Mouse (Mus musculus) common myeloid progenitor, adult 5-6 weeks (primary cell): Measurements from ENCODE around the gene Gm3952. TPM values are rescaled to one million over a fixed set of nuclear protein-coding genes. Genes with fewer than 3 reads are reported as not detected.
A peak's percentile ranks its signal among the peaks of the same experiment; 100 is the strongest.

Experiments used
- ATAC-seq: replicated peaks from 2 replicates; pipeline ENCODE4 v1.8.0; 2016; ENCODE audit warnings: low read depth, mild to moderate bottlenecking, moderate TSS enrichment, inconsistent platforms; ENCODE audit not compliant: poor library complexity, severe bottlenecking
- total RNA-seq: library from RNA; stranded (forward); fragments of 200-1000, 187-1606 nt; gene quantifications from 2 replicates; pipeline ENCODE4 v1.2.3, GENCODE M21; 2017

Gm3952 gene
- not detected in 2 replicates for total RNA-seq

- no peak for ATAC-seq
These were observed at the start of gene Gm3952 for GRCm38 (mm10) chr8:128798594-128798993. Gm3952 (minus strand) TSS chr8:128798694.

GRCm38 (mm10) chr8:128843749-128844148 lies 45.3 kb upstream of the Gm3952 start:
- ATAC-seq, result no peak

GRCm38 (mm10) chr8:128812521-128812920 lies 14.0 kb upstream of the Gm3952 start:
- no peak for ATAC-seq

DNA sequence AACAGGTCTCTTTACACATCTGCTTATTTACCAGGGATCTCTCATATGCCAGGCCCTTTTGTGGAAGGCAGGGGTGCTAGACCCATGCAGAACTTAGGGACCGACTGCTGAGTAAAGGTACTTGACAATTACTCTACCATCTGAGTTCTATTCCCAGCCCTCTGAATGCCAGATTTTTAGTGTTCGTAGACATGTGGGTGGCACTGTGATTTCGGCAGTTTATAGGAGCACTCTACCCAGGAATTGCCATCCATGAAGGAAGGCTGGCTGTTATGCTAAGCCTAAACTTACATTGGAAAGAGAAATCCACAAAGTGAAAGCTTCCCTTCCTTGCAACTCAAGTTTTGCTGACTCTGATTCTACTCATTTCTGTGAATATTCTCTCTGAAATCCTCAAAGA lies 62.8 kb downstream of the Gm3952 start:
- no peak for ATAC-seq

GRCm38 (mm10) chr8:128734118-128734517 lies 64.4 kb downstream of the Gm3952 start:
- ATAC-seq, result peak; percentile 45; the same call in 1 of the 2 replicates

DNA sequence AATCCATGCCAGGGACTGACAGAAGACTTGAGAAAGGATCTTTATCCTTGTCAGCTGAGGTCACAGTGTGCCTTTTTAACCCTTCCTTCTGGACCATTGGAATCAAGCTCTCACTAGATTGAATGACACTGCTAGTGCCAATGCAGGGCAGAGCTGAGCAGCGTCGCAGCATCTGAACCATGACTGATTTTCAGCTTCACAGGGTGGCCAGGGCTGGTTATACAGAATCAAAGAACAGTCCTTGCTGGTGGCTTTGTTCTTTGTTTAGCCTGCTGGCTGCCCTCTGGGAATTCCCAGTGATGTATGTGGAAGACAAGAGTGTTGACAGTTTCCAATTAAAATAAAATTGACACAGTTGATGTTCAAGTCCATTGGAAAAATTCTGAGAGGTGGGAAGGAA lies 66.2 kb downstream of the Gm3952 start:
- no peak for ATAC-seq

DNA sequence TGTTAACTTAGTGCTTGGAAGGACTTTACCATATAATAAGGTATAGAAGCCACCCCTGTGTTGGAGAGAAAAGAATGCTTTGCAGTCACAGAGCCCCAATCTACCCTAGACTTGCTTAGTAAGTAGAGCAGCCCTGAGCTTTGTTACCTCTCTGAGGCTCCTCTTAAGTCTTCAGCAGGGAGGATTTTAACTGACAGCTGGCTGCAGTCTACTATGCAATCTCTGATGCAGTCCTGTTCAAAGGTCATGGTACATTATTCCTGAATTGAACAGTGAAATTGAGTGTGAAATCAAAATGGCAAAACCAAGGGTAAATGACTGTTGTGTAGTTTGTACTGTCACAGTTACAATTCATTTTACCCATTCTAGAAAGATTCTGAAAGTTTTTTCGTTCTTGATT lies 71.3 kb downstream of the Gm3952 start:
- no peak for ATAC-seq

- peak; percentile 83 for ATAC-seq
These were observed 73.7 kb downstream of the Gm3952 start for GRCm38 (mm10) chr8:128724819-128725218.

DNA sequence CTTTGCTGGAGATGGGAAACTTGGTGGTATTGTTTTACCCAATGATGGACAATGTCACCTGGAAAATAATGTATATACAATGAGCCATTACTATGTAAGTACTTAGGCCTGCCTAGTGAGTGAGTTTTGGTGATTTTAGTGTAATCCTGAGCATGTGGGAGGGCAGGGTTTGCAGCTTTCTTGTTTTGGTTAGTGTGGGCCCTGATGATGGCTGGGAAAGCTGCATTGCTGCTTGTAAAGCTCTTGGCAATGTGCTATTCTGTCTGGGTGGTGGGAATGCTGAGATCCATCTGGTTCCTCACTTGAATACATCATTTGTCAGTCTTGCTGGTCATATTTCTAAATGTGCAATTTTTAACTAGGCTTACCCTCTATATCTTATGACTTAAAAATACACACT lies 82.3 kb downstream of the Gm3952 start:
- ATAC-seq, result no peak

DNA sequence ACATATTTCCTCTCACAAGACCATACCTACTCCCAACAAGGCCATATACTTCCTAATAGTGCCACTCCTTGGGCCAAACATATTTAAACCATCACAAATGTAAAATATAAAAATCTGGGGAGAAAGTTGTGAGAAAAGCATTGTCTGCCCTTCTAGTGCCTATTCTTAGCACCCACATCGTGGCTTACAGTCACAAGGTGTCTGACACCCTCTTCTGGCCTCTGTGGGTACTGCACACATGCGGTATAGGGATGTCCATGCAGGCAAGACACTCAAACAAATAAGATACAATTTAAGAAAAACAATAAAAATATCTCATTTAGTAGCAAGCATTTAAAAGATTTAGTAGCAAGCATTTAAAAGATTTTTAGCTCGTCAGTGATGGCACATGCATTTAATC lies 89.2 kb downstream of the Gm3952 start:
- peak; percentile 99 for ATAC-seq

GRCm38 (mm10) chr8:128704836-128705235 lies 93.7 kb downstream of the Gm3952 start:
- no peak for ATAC-seq

- no peak for ATAC-seq
These were observed 94.1 kb downstream of the Gm3952 start for GRCm38 (mm10) chr8:128704376-128704775.

DNA sequence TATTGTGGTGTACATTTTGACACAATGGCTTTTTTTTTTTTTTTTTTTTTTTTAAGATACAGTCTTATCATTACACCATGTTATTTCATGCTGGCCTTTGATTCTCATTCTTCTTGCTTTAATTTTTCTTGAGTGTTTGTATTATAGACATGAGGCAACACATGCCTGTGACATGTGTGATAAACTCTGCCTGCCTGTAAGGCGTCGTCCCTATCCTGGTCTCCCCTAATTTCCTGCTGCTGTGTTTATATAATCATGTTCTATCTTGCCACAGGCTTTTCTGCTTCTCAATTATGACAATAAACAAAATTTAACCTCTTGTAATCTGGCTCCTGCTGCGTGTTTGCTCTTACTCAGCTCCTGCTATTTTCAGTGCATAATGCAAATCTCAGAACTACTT lies 100.5 kb downstream of the Gm3952 start:
- ATAC-seq, result no peak

- peak; percentile 57 for ATAC-seq
These were observed 101.6 kb downstream of the Gm3952 start for GRCm38 (mm10) chr8:128696701-128697397.

Other genes with a start within 250 kb of the Gm3952 start
- 190 and 198 TPM in 2 replicates for gene Itgb1, start 113.0 kb downstream of the Gm3952 start, total RNA-seq